Mouse (Mus musculus) forebrain, embryonic 11.5 days (tissue): ENCODE measurements at regions not wholly inside any gene's neighbourhood (a gene's known extent, or its start where the extent isn't known, plus 50 kb on each side); places are given as distances from the start of the nearest gene placed in this dataset.

Experiments used
- ATAC-seq: fragments of 200-750 bp; cut with Nextera tagmentation; replicated peaks from 2 replicates; pipeline ENCODE4 v1.8.0; 2017; ENCODE audit warnings: moderate TSS enrichment; ENCODE audit not compliant: low FRiP score
- DNase-seq: peaks from one replicate; pipeline ENCODE4 v3.0.0-alpha.2; 2017; ENCODE audit warnings: low spot score
- H3K27ac ChIP-seq: fragments of 300-500 bp; sonication (generic); 2 replicates; pipeline ENCODE4 v1.5.1; 2014; ENCODE audit warnings: low read depth, low read length
- H3K27me3 ChIP-seq: fragments of 300-500 bp; sonication (generic); 2 replicates; pipeline ENCODE4 v1.6.1; 2014; ENCODE audit warnings: mild to moderate bottlenecking, low read length, mixed read lengths; ENCODE audit not compliant: control insufficient read depth, insufficient read depth
- H3K36me3 ChIP-seq: fragments of 300-500 bp; sonication (generic); 2 replicates; pipeline ENCODE4 v1.6.1; 2014; ENCODE audit warnings: mild to moderate bottlenecking, low read length, moderate library complexity, mixed read lengths; ENCODE audit not compliant: control insufficient read depth, insufficient read depth
- H3K4me1 ChIP-seq: fragments of 300-500 bp; sonication (generic); replicated peaks from 2 replicates; pipeline ENCODE4 v1.6.1; 2014; ENCODE audit warnings: low read length, mixed read lengths; ENCODE audit not compliant: control insufficient read depth, insufficient read depth
- H3K4me2 ChIP-seq: fragments of 300-500 bp; sonication (generic); 2 replicates; pipeline ENCODE4 v1.6.1; 2014; ENCODE audit warnings: low read depth, mild to moderate bottlenecking, low read length, moderate library complexity, mixed read lengths; ENCODE audit not compliant: severe bottlenecking
- H3K4me3 ChIP-seq: fragments of 300-500 bp; sonication (generic); 2 replicates; pipeline ENCODE4 v1.5.1; 2014; ENCODE audit warnings: low read depth, low read length
- H3K9ac ChIP-seq: fragments of 300-500 bp; sonication (generic); 2 replicates; pipeline ENCODE4 v1.6.1; 2014; ENCODE audit warnings: low read length
- H3K9me3 ChIP-seq: fragments of 300-500 bp; sonication (generic); 2 replicates; pipeline ENCODE4 v1.6.1; 2016; ENCODE audit warnings: low read length, mixed read lengths; ENCODE audit not compliant: control insufficient read depth
- WGBS: fragments of 180-500 bp; shearing (Covaris S2); extraction: QIAGEN DNeasy Blood & Tissue Kit; methylation state at CpG from one replicate; pipeline ENCODE4 v1.1.7; 2014; 5-methylcytosine and 5-hydroxymethylcytosine counted together

- H3K9ac ChIP-seq = peak overlapping the region; percentile 56
- no peaks in the 10 kb centered on the region; the same call in 1 of the 2 replicates for H3K4me1 ChIP-seq
- peak overlapping the region; percentile 2 for H3K27ac ChIP-seq
- peaks cover 23% of the 10 kb centered on the region for H3K27me3 ChIP-seq
- H3K4me3 ChIP-seq = peak overlapping the region; percentile 17
- WGBS = under 1% methylated on average over 16 of the region's 16 CpGs
- H3K4me2 ChIP-seq = peak overlapping the region; percentile 50
- ATAC-seq (peak; percentile 70), DNase-seq (peak; percentile 74)
- H3K9me3 ChIP-seq = no peaks in the 10 kb centered on the region
- H3K36me3 ChIP-seq = no peaks in the 10 kb centered on the region
Observed at GRCm38 (mm10) chr14:105482644-105483351, 224.4 kb downstream of the Ndfip2 start.

GRCm38 (mm10) chr14:105480048-105480447 is 221.7 kb downstream of the Ndfip2 start:
- Histone ChIP-seq H3K4me1 (no peaks in the 10 kb centered on the region; the same call in 1 of the 2 replicates), H3K36me3 (no peaks in the 10 kb centered on the region), H3K9ac (no peak overlapping the region), H3K27ac (no peak overlapping the region), H3K27me3 (peaks cover 19% of the 10 kb centered on the region), H3K9me3 (no peaks in the 10 kb centered on the region; the same call in 1 of the 2 replicates), H3K4me2 (no peak overlapping the region), H3K4me3 (no peak overlapping the region)
- no peak for ATAC-seq
- DNase-seq = no peak
- 37% methylated on average over 9 of the region's 9 CpGs for WGBS

GRCm38 (mm10) chr14:105474991-105475553 is 216.7 kb downstream of the Ndfip2 start:
- no peak overlapping the region for H3K4me3 ChIP-seq
- H3K27ac ChIP-seq = no peak overlapping the region
- DNase-seq (no peak), ATAC-seq (0 out of 2 replicates have a peak, but pooled peaks have one; percentile 44)
- no peak overlapping the region for H3K9ac ChIP-seq
- no peaks in the 10 kb centered on the region; the same call in 1 of the 2 replicates for H3K9me3 ChIP-seq
- no peak overlapping the region for H3K4me2 ChIP-seq
- peaks cover 6% of the 10 kb centered on the region for H3K27me3 ChIP-seq
- H3K4me1 ChIP-seq = no peaks in the 10 kb centered on the region
- no peaks in the 10 kb centered on the region for H3K36me3 ChIP-seq

- H3K4me2 ChIP-seq = no peak overlapping the region
- no peak for ATAC-seq
- 83% methylated on average over 3 of the region's 3 CpGs for WGBS
Observed at GRCm38 (mm10) chr14:105448919-105449458, 190.6 kb downstream of the Ndfip2 start.

GRCm38 (mm10) chr14:105447088-105447487 is 188.7 kb downstream of the Ndfip2 start:
- DNase-seq = no peak
- no peak overlapping the region for H3K27ac ChIP-seq
- no peaks in the 10 kb centered on the region for H3K27me3 ChIP-seq
- no peaks in the 10 kb centered on the region for H3K4me1 ChIP-seq
- ATAC-seq = no peak
- 81% methylated on average over 5 of the region's 5 CpGs for WGBS
- H3K9ac ChIP-seq = no peak overlapping the region
- no peak overlapping the region for H3K4me2 ChIP-seq
- H3K36me3 ChIP-seq = no peaks in the 10 kb centered on the region
- H3K4me3 ChIP-seq = no peak overlapping the region
- H3K9me3 ChIP-seq = no peaks in the 10 kb centered on the region

More at GRCm38 (mm10) chr14:105448919-105449458, 190.6 kb downstream of the Ndfip2 start:
- no peak for DNase-seq
- no peak overlapping the region for H3K27ac ChIP-seq
- H3K4me1 ChIP-seq = no peaks in the 10 kb centered on the region
- no peak overlapping the region for H3K4me3 ChIP-seq
- H3K27me3 ChIP-seq = no peaks in the 10 kb centered on the region
- no peaks in the 10 kb centered on the region for H3K36me3 ChIP-seq
- H3K9ac ChIP-seq = no peak overlapping the region
- H3K9me3 ChIP-seq = no peaks in the 10 kb centered on the region

GRCm38 (mm10) chr14:105435343-105435742 is 177.0 kb downstream of the Ndfip2 start:
- no peaks in the 10 kb centered on the region for H3K36me3 ChIP-seq
- DNase-seq (no peak), ATAC-seq (no peak)
- H3K27me3 ChIP-seq = no peaks in the 10 kb centered on the region
- 88% methylated on average over 6 of the region's 6 CpGs for WGBS
- H3K9ac ChIP-seq = no peak overlapping the region
- no peak overlapping the region for H3K4me2 ChIP-seq
- H3K4me1 ChIP-seq = 0 out of 2 replicates have a peak, but pooled peaks cover 4% of the 10 kb centered on the region
- no peak overlapping the region for H3K4me3 ChIP-seq
- H3K9me3 ChIP-seq = no peaks in the 10 kb centered on the region
- no peak overlapping the region for H3K27ac ChIP-seq

- H3K4me1 ChIP-seq = 0 out of 2 replicates have a peak, but pooled peaks cover 4% of the 10 kb centered on the region
- no peak overlapping the region for H3K27ac ChIP-seq
- no peak overlapping the region for H3K9ac ChIP-seq
- no peak for DNase-seq
- H3K4me2 ChIP-seq = no peak overlapping the region
- 94% methylated on average over 2 of the region's 2 CpGs for WGBS
- H3K27me3 ChIP-seq = no peaks in the 10 kb centered on the region
- no peaks in the 10 kb centered on the region for H3K36me3 ChIP-seq
- no peaks in the 10 kb centered on the region for H3K9me3 ChIP-seq
- no peak for ATAC-seq
- no peak overlapping the region for H3K4me3 ChIP-seq
Observed at GRCm38 (mm10) chr14:105433456-105433855, 175.1 kb downstream of the Ndfip2 start.

GRCm38 (mm10) chr14:105432670-105433069 is 174.3 kb downstream of the Ndfip2 start:
- DNase-seq (peak; percentile 61), ATAC-seq (peak; percentile 65; the same call in 1 of the 2 replicates)
- Histone ChIP-seq H3K4me1 (peaks cover 7% of the 10 kb centered on the region), H3K36me3 (no peaks in the 10 kb centered on the region), H3K27ac (no peak overlapping the region), H3K9ac (no peak overlapping the region), H3K9me3 (no peaks in the 10 kb centered on the region), H3K27me3 (no peaks in the 10 kb centered on the region), H3K4me2 (no peak overlapping the region), H3K4me3 (no peak overlapping the region)
- 5% methylated on average over 4 of the region's 4 CpGs for WGBS
